Mouse (Mus musculus) stomach, postnatal 0 days (tissue): ENCODE results near the gene Gm9513.

Source experiments
- CTCF ChIP-seq: IDR thresholded peaks from 2 replicates; pipeline ENCODE4 v1.5.1; 2016; ENCODE audit warnings: antibody characterized with exemption, low read depth, mild to moderate bottlenecking, moderate library complexity
- EP300 ChIP-seq: optimal IDR thresholded peaks from 2 replicates; pipeline ENCODE3; 2016; ENCODE audit warnings: antibody characterized with exemption

DNA sequence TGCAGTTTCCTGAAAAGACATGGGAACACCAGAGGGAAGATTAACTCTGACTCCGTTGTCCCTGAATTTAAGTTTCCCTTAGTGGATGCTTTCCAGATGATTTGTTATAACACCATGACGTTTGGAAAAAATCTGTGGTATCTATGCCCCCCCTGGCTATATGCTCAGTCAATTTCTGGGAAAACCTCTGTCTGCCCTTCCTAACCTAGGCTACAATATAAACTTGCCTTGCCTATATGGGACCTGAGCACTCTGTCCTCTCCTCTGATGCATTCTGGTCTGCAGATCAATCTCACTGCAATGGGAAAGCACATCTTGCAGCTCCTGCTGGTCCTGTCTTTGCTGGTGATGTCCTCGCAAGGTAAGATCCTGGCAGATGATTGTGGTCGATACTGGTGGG lies 43.9 kb upstream of the Gm9513 start, which contains the start of gene Gm7257:
- no peak for TF ChIP-seq CTCF
- no peak for TF ChIP-seq EP300
